Mouse (Mus musculus): ENCODE measurements around the gene E330034G19Rik.
A peak's percentile ranks its signal among the peaks of the same experiment; 100 is the strongest.
"Not testable (repeated sequence)": the region's sequence is repeated elsewhere in the genome, so short reads cannot be mapped to it uniquely, and the experiment has no call there.

Gene E330034G19Rik

GRCm38 (mm10) chr14:24292914-24293313 lies at the start of gene E330034G19Rik:
Gene E330034G19Rik, plus strand, starts transcription at chr14:24293214.
- DNase-seq (ENCODE audit: low spot score), result no peak

- DNase-seq (ENCODE audit: low spot score), result no peak
Observed at GRCm38 (mm10) chr14:24244330-24245176, 48.5 kb upstream of the E330034G19Rik start.

DNA sequence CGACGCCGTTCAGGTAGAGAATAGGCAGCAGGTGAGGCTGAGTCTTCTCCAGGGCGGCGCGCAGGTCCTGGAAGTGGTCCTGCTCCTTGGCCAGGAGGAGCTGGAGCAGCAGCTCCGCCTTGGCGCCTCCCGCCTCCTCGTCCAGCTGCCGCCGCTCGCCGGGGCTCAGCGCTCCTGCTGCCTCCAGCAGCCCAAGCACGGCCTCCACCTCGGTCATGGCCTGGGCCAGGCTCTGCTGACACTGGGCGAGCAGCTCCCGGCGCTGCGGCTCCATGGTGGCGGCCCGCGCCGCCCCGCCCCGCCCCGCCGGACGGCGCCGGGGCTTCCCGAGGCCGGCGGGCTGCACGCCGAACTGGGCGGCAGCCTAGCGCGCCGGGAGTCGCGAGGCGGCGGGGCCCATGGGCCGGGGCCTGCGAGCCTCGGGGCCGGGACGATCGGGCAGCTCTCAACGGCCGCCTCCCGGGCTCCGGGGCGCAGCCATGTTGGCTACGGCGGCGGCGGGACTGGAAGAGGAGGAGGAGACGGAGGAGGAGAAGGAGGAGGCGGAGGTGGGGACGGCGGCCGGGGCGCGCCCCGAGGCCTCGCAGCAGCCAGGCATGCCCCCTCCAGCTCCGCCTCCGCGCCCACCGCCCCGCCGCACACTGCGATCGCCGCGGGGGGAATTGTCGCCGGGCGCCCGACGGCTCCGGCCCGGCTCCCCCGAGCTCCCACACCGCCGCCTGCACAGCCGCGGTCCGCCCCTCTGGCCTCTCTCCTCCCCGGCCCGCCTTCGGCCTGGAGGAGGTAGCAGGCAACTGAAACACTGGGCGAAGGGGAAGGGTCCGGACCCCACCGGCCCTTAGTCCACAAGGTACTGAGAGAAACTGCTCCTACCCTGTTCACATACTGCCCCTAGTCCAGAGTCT lies 47.6 kb upstream of the E330034G19Rik start, which contains the start of gene Dlg5:
TSS of gene Dlg5 (minus strand) at position 744 of the 905 bp plus-strand sequence.
- peak; percentile 55 for DNase-seq (ENCODE audit: low spot score)

DNA sequence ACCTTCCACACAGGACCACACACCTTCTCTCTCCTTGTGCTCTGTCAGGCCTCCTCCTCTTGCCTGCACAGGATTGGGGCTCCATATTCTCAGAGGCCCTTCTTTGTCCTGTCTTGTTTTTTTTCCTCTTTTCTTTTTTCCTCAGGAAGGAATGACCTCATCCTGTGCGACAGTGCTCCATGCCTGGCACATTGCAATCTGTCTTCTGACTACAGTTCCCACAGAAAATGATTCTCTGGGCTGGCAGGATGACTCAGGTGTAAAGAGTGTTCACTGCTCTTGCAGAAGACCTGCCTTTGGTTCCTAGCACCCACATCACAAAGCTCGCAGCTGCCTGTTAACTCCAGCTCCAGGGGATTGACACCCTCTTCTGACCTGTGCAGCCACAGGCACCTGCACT lies 43.1 kb upstream of the E330034G19Rik start:
- no peak for DNase-seq (ENCODE audit: low spot score)

- DNase-seq (ENCODE audit: low spot score), result no peak
Observed at GRCm38 (mm10) chr14:24251326-24251725, 41.7 kb upstream of the E330034G19Rik start.

DNA sequence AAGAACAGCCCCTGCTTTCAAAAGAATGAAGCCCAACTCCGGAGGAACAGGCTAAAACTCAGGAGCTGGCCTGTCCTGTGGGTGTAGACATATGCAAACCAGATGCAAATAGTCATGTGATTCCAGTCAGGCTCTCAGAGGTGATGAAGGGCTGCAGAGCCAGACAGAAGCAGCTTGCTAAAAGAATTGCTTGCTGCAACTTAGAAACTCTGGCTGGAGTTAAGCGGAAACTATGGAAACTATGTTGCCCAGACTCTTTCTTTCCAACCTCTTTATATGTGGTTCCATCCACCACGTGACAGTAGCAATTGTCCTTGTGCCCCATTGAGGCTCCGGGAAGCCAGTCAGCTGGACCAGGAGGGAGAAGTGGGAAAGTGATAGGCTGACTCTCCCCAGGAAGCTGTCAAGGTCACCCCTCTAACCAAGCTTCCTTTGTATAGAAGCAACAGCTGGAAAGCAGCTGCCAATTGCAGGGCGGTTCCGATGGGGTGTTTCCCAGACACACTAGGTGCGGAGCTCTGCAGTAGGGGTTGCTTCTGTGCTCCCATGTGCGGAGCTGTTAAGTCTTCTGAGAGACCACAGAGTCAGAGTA lies 39.3 kb upstream of the E330034G19Rik start:
- DNase-seq (ENCODE audit: low spot score), result peak; percentile 26

GRCm38 (mm10) chr14:24255956-24256355 lies 37.1 kb upstream of the E330034G19Rik start:
- no peak for DNase-seq (ENCODE audit: low spot score)

- no peak for DNase-seq (ENCODE audit: low spot score)
Observed at GRCm38 (mm10) chr14:24260391-24260790, 32.6 kb upstream of the E330034G19Rik start.

GRCm38 (mm10) chr14:24262382-24262781 lies 30.6 kb upstream of the E330034G19Rik start:
- DNase-seq (ENCODE audit: low spot score), result no peak

- no peak for DNase-seq (ENCODE audit: low spot score)
Observed at GRCm38 (mm10) chr14:24262915-24263314, 30.1 kb upstream of the E330034G19Rik start.

- DNase-seq (ENCODE audit: low spot score), result no peak
Observed at GRCm38 (mm10) chr14:24269571-24269970, 23.4 kb upstream of the E330034G19Rik start.

DNA sequence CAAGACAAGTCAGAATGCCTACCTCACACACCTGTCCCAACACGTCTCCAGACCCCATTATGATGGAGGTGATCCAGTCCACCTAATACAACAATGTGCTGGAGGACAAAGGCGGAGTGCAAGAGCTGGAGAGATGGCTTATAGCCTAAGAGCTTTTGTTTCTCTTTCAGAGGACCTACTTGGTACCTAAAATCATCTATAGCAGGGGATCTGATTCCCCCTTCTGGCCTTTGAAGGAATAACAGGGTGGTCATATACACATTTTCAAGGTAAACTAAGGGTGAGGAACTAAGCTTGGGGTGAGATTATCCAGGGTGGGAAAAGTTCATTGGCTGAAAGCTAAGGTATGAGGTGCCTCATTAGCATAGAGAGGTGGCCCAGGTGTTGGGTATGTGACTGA lies 19.4 kb upstream of the E330034G19Rik start:
- DNase-seq (ENCODE audit: low spot score), result no peak

DNA sequence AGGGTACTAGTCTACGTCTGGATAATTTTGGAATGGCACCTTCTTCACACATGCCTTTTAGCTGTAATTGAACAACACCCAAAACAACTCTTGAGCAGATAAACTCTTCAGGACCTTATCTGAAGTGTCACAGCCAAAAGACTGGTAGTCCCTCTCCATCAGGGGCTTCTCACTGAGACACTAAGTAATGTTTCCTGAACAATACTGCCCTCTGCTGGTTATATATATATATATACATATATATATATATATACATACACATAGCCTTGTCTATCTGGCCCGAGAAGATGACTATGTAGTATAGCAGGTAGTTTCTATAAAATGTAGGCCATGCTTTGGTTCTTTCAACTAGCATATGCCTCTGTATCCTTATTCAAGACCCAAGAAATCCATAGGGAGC lies 17.5 kb upstream of the E330034G19Rik start:
- no peak for DNase-seq (ENCODE audit: low spot score)

DNA sequence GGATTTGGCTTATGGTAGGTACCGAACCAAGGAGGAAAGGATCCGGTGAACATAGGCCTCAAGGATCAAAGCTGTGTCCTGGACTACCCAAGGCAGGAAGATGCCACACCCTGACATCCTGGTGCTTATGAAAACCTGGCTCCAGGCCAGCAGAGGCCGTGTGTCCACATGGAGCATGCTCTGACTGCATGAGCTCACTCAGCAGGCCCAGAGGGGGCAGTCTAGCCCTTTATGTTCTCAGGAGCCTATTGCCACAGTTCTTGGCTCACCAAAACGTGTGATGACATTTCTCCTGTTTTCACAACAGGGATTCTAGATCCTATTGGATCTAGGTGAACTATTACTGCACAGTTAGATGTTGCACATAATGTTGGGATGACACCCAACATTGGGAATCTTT lies 11.7 kb upstream of the E330034G19Rik start:
- no peak for DNase-seq (ENCODE audit: low spot score)

- no peak for DNase-seq (ENCODE audit: low spot score)
Observed at GRCm38 (mm10) chr14:24282276-24282675, 10.7 kb upstream of the E330034G19Rik start.

DNA sequence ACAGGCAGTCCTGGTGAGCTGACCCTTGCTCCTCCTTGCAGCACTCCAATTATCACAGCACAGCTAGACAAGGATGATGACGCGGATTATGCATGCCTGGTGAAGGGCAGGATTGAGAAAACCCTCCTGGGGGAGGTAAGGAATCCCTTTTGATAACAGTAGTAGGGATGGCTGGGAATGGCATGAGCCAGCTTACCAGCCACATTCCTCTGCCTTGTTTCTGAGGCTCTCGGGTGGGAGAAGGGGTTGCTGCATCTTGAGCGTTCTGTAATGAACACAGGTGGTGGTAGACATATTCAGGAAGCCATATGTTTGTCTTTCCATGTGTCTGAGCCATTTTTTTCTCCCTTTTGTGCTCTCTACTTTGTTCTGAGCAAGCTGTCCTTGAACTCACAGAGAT lies 6.9 kb upstream of the E330034G19Rik start:
- DNase-seq (ENCODE audit: low spot score), result no peak

- no peak for DNase-seq (ENCODE audit: low spot score)
Observed at GRCm38 (mm10) chr14:24290726-24291125, 2.3 kb upstream of the E330034G19Rik start.

GRCm38 (mm10) chr14:24293631-24294030 lies 617 bp downstream of the E330034G19Rik start:
- no peak for DNase-seq (ENCODE audit: low spot score)

DNA sequence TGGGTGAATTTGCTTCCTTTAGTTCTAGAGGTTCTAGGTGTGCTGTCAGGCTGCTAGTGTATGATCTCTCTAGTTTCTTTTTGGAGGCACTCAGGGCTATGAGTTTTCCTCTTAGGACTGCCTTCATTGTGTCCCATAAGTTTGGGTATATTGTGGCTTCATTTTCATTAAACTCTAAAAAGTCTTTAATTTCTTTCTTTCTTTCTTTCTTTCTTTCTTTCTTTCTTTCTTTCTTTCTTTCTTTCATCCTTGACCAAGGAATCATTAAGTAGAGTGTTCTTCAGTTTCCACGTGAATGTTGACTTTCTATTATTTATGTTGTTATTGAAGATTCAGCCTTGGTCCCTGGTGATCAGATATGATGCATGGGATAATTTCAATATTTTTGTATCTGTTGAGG lies 9.1 kb downstream of the E330034G19Rik start:
- DNase-seq (ENCODE audit: low spot score), result not testable (repeated sequence)

DNA sequence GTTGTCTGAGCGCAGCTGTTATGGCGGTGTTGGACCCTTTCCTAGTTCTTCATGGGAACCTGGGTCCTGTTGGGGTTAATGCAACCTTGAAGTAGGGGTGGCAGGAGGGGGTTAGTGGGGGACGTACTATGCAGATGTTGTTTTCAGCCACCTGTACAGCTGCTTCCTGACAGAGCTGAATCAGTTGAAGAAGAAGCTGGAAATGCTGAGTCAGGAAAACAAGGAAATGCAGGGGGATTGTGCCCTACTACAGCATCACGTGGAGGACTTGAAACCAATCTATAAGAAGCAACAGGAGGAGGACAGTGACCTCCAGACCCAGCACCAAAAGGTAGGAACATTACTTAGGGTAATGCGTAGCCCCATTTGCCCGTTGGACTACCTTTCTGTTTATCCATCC lies 13.7 kb downstream of the E330034G19Rik start:
- no peak for DNase-seq (ENCODE audit: low spot score)

- DNase-seq (ENCODE audit: low spot score), result no peak
Observed at GRCm38 (mm10) chr14:24307146-24307545, 14.1 kb downstream of the E330034G19Rik start.

DNA sequence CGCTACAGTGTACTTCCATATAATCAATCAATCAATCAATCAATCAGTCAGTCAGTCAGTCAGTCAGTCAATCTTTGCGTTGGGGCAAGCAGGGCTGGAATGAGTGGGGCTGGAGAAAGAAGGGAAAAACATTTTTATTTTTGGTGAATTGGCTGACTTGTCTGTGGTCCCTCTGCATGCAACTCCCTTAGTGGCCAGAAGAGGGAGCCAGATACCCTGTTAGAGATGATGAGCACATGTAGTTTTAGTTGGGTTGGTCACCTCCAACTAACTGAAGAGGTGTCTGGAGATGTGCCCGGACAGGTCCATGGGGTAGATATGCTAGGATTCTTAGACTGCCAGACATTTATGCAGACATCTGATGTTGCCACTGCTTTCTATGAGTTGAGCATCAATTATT lies 18.1 kb downstream of the E330034G19Rik start:
- DNase-seq (ENCODE audit: low spot score), result no peak

All from ovary, adult 18-20 months (tissue).